ENCODE assay signal across 14 mouse cellular contexts in the genomic region with DNA sequence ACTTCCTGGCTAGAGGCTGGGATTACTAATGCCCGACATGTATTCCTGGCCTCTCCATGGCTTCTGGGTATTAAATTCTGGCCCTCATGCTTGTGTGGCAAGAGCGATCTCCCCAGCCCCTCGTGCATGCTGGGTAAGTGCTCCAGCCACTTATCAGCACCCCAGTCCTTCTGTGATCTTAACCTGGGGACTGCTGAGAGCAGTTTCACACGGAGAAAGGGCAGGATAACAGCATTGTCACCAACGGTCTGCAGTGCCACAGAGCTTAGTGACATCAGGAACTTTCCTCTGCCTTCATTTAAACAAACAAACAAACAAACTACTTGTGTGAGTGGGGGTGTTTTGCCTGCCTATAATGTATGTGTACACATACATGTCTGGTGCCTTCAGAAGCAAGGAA. TPM values are rescaled to one million over a fixed set of nuclear protein-coding genes. Genes with fewer than 3 reads are reported as not detected.
DNase-seq lines count a peak whose midpoint lies in the region; ATAC-seq and TF ChIP-seq lines count a peak whose summit lies in the region.
"Had no signal": no experiment of that assay in that cellular context is flagged by ENCODE, and none has a peak within 500 bp of the region (broad histone marks: within the 10 kb centered on the region; RNA-seq: fewer than 3 reads in every experiment).

No protein-coding gene starts in this region.

- no peaks in the 10 kb centered on the region for H3K9me3 ChIP-seq in heart, embryonic 13.5 days
- H3K9me3 ChIP-seq in lung, embryonic 16.5 days (ENCODE audit: control insufficient read depth, low read length) = no peaks in the 10 kb centered on the region
- H3K9me3 ChIP-seq in lung, postnatal 0 days (ENCODE audit: low read length) = no peaks in the 10 kb centered on the region
- H3K9me3 ChIP-seq in intestine, embryonic 16.5 days (ENCODE audit: control insufficient read depth, low read length) = no peaks in the 10 kb centered on the region

- H3K27me3 ChIP-seq in heart, embryonic 13.5 days (replicated peaks) = peaks cover 82% of the 10 kb centered on the region
- peaks cover 28% of the 10 kb centered on the region for H3K27me3 ChIP-seq in lung, embryonic 16.5 days (ENCODE audit: control insufficient read depth, insufficient read depth, low read depth, low read length)
- no peaks in the 10 kb centered on the region for H3K27me3 ChIP-seq in lung, postnatal 0 days (replicated peaks; ENCODE audit: insufficient read depth, low read length)
- peaks cover 8% of the 10 kb centered on the region; the same call in 1 of the 2 replicates for H3K27me3 ChIP-seq in intestine, embryonic 16.5 days (replicated peaks; ENCODE audit: control insufficient read depth, insufficient read depth, low read length)

- peak overlapping the region; percentile 75; the same call in 1 of the 2 replicates for H3K9ac ChIP-seq in heart, embryonic 13.5 days
- no peak overlapping the region for H3K9ac ChIP-seq in lung, embryonic 16.5 days (ENCODE audit: low read length)
- H3K9ac ChIP-seq in lung, postnatal 0 days (replicated peaks; ENCODE audit: low read depth) = no peak overlapping the region
- 0 out of 2 replicates have a peak overlapping the region, but pooled peaks have one; percentile 14 for H3K9ac ChIP-seq in intestine, embryonic 16.5 days (ENCODE audit: low read depth, low read length)

- WGBS in heart, embryonic 13.5 days = 2% methylated on average over 5 of the region's 5 CpGs
- 7% methylated on average over 5 of the region's 5 CpGs for WGBS in lung, embryonic 16.5 days
- WGBS in lung, postnatal 0 days = 9% methylated on average over 5 of the region's 5 CpGs
- 8% methylated on average over 5 of the region's 5 CpGs for WGBS in intestine, embryonic 16.5 days

- H3K36me3 ChIP-seq in heart, embryonic 13.5 days = no peaks in the 10 kb centered on the region
- H3K36me3 ChIP-seq in lung, embryonic 16.5 days (ENCODE audit: control insufficient read depth, insufficient read depth, low read length) = no peaks in the 10 kb centered on the region
- H3K36me3 ChIP-seq in lung, postnatal 0 days (ENCODE audit: insufficient read depth, low read length) = no peaks in the 10 kb centered on the region
- no peaks in the 10 kb centered on the region for H3K36me3 ChIP-seq in intestine, embryonic 16.5 days (ENCODE audit: control insufficient read depth, insufficient read depth, low read length)

- no peak for ATAC-seq in heart, embryonic 13.5 days (ENCODE audit: extremely low read depth, insufficient number of reproducible peaks, low FRiP score, low TSS enrichment)
- no peak for ATAC-seq in lung, embryonic 16.5 days (ENCODE audit: low read depth)
- ATAC-seq in lung, postnatal 0 days = no peak
- ATAC-seq in intestine, embryonic 16.5 days = no peak
- 0 out of 2 replicates have a peak, but pooled peaks have one; percentile 9 for ATAC-seq in megakaryocyte progenitor cell, adult 5-6 weeks (replicated peaks; ENCODE audit: poor library complexity)

- no peak for DNase-seq in heart, postnatal 10 days
- DNase-seq in lung, postnatal 0 days (ENCODE audit: low spot score) = no peak
- no peak for DNase-seq in ovary, adult 18-20 months (ENCODE audit: low spot score)
- DNase-seq in gastrocnemius, postnatal 36 days = no peak
- DNase-seq: cerebellum, adult 8-10 months; gastrocnemius, postnatal 14 days; kidney, postnatal 10 days; thymus, adult 18-20 months had no signal

- no peak overlapping the region for H3K27ac ChIP-seq in heart, embryonic 13.5 days (replicated peaks)
- no peak overlapping the region for H3K27ac ChIP-seq in lung, embryonic 16.5 days (ENCODE audit: low read length)
- H3K27ac ChIP-seq in lung, postnatal 0 days (ENCODE audit: low read length) = no peak overlapping the region
- no peak overlapping the region for H3K27ac ChIP-seq in intestine, embryonic 16.5 days (ENCODE audit: low read length)
- H3K27ac ChIP-seq: macrophage had no signal

- peak overlapping the region; percentile 76 for H3K4me2 ChIP-seq in heart, embryonic 13.5 days
- peak overlapping the region; percentile 72; the same call in 1 of the 2 replicates for H3K4me2 ChIP-seq in lung, embryonic 16.5 days (ENCODE audit: low read depth, low read length)
- no peak overlapping the region for H3K4me2 ChIP-seq in lung, postnatal 0 days (replicated peaks; ENCODE audit: low read depth, low read length)
- H3K4me2 ChIP-seq in intestine, embryonic 16.5 days (ENCODE audit: low read depth, low read length) = no peak overlapping the region

- intact Hi-C loops in heart, postnatal 10 days (cut with DNase I) = loop anchor here (10.0 kb wide), 1 partner anchor 415 kb away; no protein-coding TSS in a partner anchor
- intact Hi-C loops in gastrocnemius, postnatal 36 days (cut with DNase I) = no loop called here

- no peak for TF ChIP-seq EP300 in lung, postnatal 0 days (IDR thresholded peaks at IDR 0.05)

- no peak for TF ChIP-seq CTCF in lung, postnatal 0 days (IDR thresholded peaks at IDR 0.05)

- peak overlapping the region; percentile 52 for H3K4me3 ChIP-seq in heart, embryonic 13.5 days
- no peak overlapping the region for H3K4me3 ChIP-seq in lung, embryonic 16.5 days (ENCODE audit: low read length)
- no peak overlapping the region for H3K4me3 ChIP-seq in lung, postnatal 0 days (ENCODE audit: low read depth, low read length)
- H3K4me3 ChIP-seq in intestine, embryonic 16.5 days (ENCODE audit: low read length) = no peak overlapping the region

- H3K4me1 ChIP-seq in heart, embryonic 13.5 days = peaks cover 25% of the 10 kb centered on the region
- peaks cover 17% of the 10 kb centered on the region for H3K4me1 ChIP-seq in lung, embryonic 16.5 days (replicated peaks; ENCODE audit: control insufficient read depth, insufficient read depth, low read length)
- H3K4me1 ChIP-seq in lung, postnatal 0 days (ENCODE audit: insufficient read depth, low read depth, low read length) = no peaks in the 10 kb centered on the region
- H3K4me1 ChIP-seq in intestine, embryonic 16.5 days (ENCODE audit: control insufficient read depth, insufficient read depth, low read length) = peaks cover 12% of the 10 kb centered on the region; the same call in 1 of the 2 replicates

RNA-seq across cellular contexts. Expression of gene H2-DMb2, which starts 2.9 kb away (rescaled TPM):
- 0.15 and 0.20 TPM in 2 replicates for polyA plus RNA-seq in heart, embryonic 13.5 days (2015; fragmentation: Nextera tagmentation; extraction: Ambion mirVana)
- 1 to 10 TPM in 1 of 2 experiments, under 1 TPM in 1; 0.98 to 1.1 TPM for total RNA-seq in heart, postnatal 10 days (2021)
- polyA plus RNA-seq in lung, embryonic 16.5 days (2015; fragmentation: Nextera tagmentation; extraction: Ambion mirVana) = 1.6 and 2.1 TPM in 2 replicates
- polyA plus RNA-seq in lung, postnatal 0 days (2015; fragmentation: Nextera tagmentation; extraction: Ambion mirVana) = 1.8 and 2.2 TPM in 2 replicates
- 0.87 and 0.99 TPM in 2 replicates for polyA plus RNA-seq in intestine, embryonic 16.5 days (2015; fragmentation: Nextera tagmentation; extraction: Ambion mirVana)
- total RNA-seq in megakaryocyte progenitor cell, adult 5-6 weeks (2015) = 3.9 and 5.8 TPM in 2 replicates
- total RNA-seq in megakaryocyte progenitor cell, adult 5-6 weeks (2017) = 6.7 and 8.5 TPM in 2 replicates
- under 1 TPM; 0.35 to 0.48 TPM for total RNA-seq in gastrocnemius, postnatal 36 days (2021)
- polyA plus RNA-seq: neural tube, embryonic 11.5 days had no signal

RNA-seq across cellular contexts. Expression of gene H2-DMb1, which starts 12.6 kb away (rescaled TPM):
- polyA plus RNA-seq in heart, embryonic 13.5 days (2015; fragmentation: Nextera tagmentation; extraction: Ambion mirVana) = 0.24 and 0.27 TPM in 2 replicates
- total RNA-seq in heart, postnatal 10 days (2021) = under 1 TPM; 0.72 to 0.89 TPM
- 3.7 and 6.2 TPM in 2 replicates for polyA plus RNA-seq in lung, embryonic 16.5 days (2015; fragmentation: Nextera tagmentation; extraction: Ambion mirVana)
- 6.9 and 7.2 TPM in 2 replicates for polyA plus RNA-seq in lung, postnatal 0 days (2015; fragmentation: Nextera tagmentation; extraction: Ambion mirVana)
- polyA plus RNA-seq in intestine, embryonic 16.5 days (2015; fragmentation: Nextera tagmentation; extraction: Ambion mirVana) = 3.0 and 3.6 TPM in 2 replicates
- 36.2 and 39.4 TPM in 2 replicates for total RNA-seq in megakaryocyte progenitor cell, adult 5-6 weeks (2015)
- total RNA-seq in megakaryocyte progenitor cell, adult 5-6 weeks (2017) = 47.0 and 60.3 TPM in 2 replicates
- total RNA-seq in gastrocnemius, postnatal 36 days (2021) = 1 to 10 TPM in 1 of 2 experiments, under 1 TPM in 1; 0.71 to 1.2 TPM
- polyA plus RNA-seq: neural tube, embryonic 11.5 days had no signal

RNA-seq across cellular contexts. Expression of gene Brd2, which starts 17.8 kb away (rescaled TPM):
- 69.0 and 70.0 TPM in 2 replicates for polyA plus RNA-seq in heart, embryonic 13.5 days (2015; fragmentation: Nextera tagmentation; extraction: Ambion mirVana)
- 100 to 1,000 TPM; 113 to 119 TPM for total RNA-seq in heart, postnatal 10 days (2021)
- polyA plus RNA-seq in lung, embryonic 16.5 days (2015; fragmentation: Nextera tagmentation; extraction: Ambion mirVana) = 97.8 and 100 TPM in 2 replicates
- 80.2 and 80.3 TPM in 2 replicates for polyA plus RNA-seq in lung, postnatal 0 days (2015; fragmentation: Nextera tagmentation; extraction: Ambion mirVana)
- 72.3 and 73.0 TPM in 2 replicates for polyA plus RNA-seq in intestine, embryonic 16.5 days (2015; fragmentation: Nextera tagmentation; extraction: Ambion mirVana)
- total RNA-seq in megakaryocyte progenitor cell, adult 5-6 weeks (2015) = 269 and 306 TPM in 2 replicates
- total RNA-seq in megakaryocyte progenitor cell, adult 5-6 weeks (2017) = 260 and 284 TPM in 2 replicates
- 10 to 100 TPM; 63.2 to 74.1 TPM for total RNA-seq in gastrocnemius, postnatal 36 days (2021)

RNA-seq across cellular contexts. Expression of gene H2-DMa, which starts 20.9 kb away (rescaled TPM):
- polyA plus RNA-seq in heart, embryonic 13.5 days (2015; fragmentation: Nextera tagmentation; extraction: Ambion mirVana) = 6.0 TPM in 2 replicates
- total RNA-seq in heart, postnatal 10 days (2021) = 1 to 10 TPM; 4.1 to 4.5 TPM
- 11.8 and 12.7 TPM in 2 replicates for polyA plus RNA-seq in lung, embryonic 16.5 days (2015; fragmentation: Nextera tagmentation; extraction: Ambion mirVana)
- polyA plus RNA-seq in lung, postnatal 0 days (2015; fragmentation: Nextera tagmentation; extraction: Ambion mirVana) = 20.7 and 23.9 TPM in 2 replicates
- polyA plus RNA-seq in intestine, embryonic 16.5 days (2015; fragmentation: Nextera tagmentation; extraction: Ambion mirVana) = 13.4 and 15.3 TPM in 2 replicates
- total RNA-seq in megakaryocyte progenitor cell, adult 5-6 weeks (2015) = 72.0 and 74.5 TPM in 2 replicates
- total RNA-seq in megakaryocyte progenitor cell, adult 5-6 weeks (2017) = 56.5 and 61.1 TPM in 2 replicates
- 1 to 10 TPM; 3.6 to 4.9 TPM for total RNA-seq in gastrocnemius, postnatal 36 days (2021)

RNA-seq across cellular contexts. Expression of gene Tap1, which starts 47.1 kb away (rescaled TPM):
- polyA plus RNA-seq in heart, embryonic 13.5 days (2015; fragmentation: Nextera tagmentation; extraction: Ambion mirVana) = 1.4 and 1.6 TPM in 2 replicates
- 1 to 10 TPM; 6.7 to 7.0 TPM for total RNA-seq in heart, postnatal 10 days (2021)
- 7.2 and 9.7 TPM in 2 replicates for polyA plus RNA-seq in lung, embryonic 16.5 days (2015; fragmentation: Nextera tagmentation; extraction: Ambion mirVana)
- 11.6 and 12.6 TPM in 2 replicates for polyA plus RNA-seq in lung, postnatal 0 days (2015; fragmentation: Nextera tagmentation; extraction: Ambion mirVana)
- polyA plus RNA-seq in intestine, embryonic 16.5 days (2015; fragmentation: Nextera tagmentation; extraction: Ambion mirVana) = 8.4 and 8.5 TPM in 2 replicates
- total RNA-seq in megakaryocyte progenitor cell, adult 5-6 weeks (2015) = 27.6 and 30.5 TPM in 2 replicates
- 62.5 and 82.8 TPM in 2 replicates for total RNA-seq in megakaryocyte progenitor cell, adult 5-6 weeks (2017)
- total RNA-seq in gastrocnemius, postnatal 36 days (2021) = 1 to 10 TPM; 1.6 to 1.8 TPM

Comparison
In these comparisons a context has a peak if more than half of its experiments do, and no peak if none do; other contexts are left out.
1. H3K4me2 ChIP-seq: peak in heart, embryonic 13.5 days (single experiment) and lung, embryonic 16.5 days (single experiment); none in lung, postnatal 0 days (single experiment) and intestine, embryonic 16.5 days (single experiment).
2. H3K9ac ChIP-seq: peak in heart, embryonic 13.5 days (single experiment) and intestine, embryonic 16.5 days (single experiment); none in lung, embryonic 16.5 days (single experiment) and lung, postnatal 0 days (single experiment).